Mouse (Mus musculus): Measurements from ENCODE around the gene Spryd3. TPM values are rescaled to one million over a fixed set of nuclear protein-coding genes. Genes with fewer than 3 reads are reported as not detected.

Spryd3 gene
- polyA plus RNA-seq, 1 experiment from 2014 or later: 15.7 TPM

- no peak for ATAC-seq (ENCODE audit: insufficient number of reproducible peaks, insufficient read depth, low FRiP score, low TSS enrichment)
- Histone ChIP-seq H3K4me3 (no peak overlapping the region), H3K36me3 (peaks cover 77% of the 10 kb centered on the region), H3K27me3 (peaks cover 5% of the 10 kb centered on the region; the same call in 1 of the 2 replicates), H3K9ac (no peak overlapping the region), H3K9me3 (no peaks in the 10 kb centered on the region), H3K4me1 (peaks cover 16% of the 10 kb centered on the region), H3K27ac (no peak overlapping the region), H3K4me2 (replicated peaks) (no peak overlapping the region)
- 84% methylated on average over 29 of the region's 29 CpGs for WGBS
Observed at GRCm38 (mm10) chr15:102110701-102111494, 25.1 kb downstream of the Spryd3 start.

- Histone ChIP-seq H3K9me3 (no peaks in the 10 kb centered on the region), H3K27ac (no peak overlapping the region), H3K9ac (no peak overlapping the region), H3K4me3 (no peak overlapping the region), H3K4me2 (replicated peaks) (no peak overlapping the region), H3K4me1 (peaks cover 22% of the 10 kb centered on the region), H3K27me3 (peaks cover 12% of the 10 kb centered on the region; the same call in 1 of the 2 replicates), H3K36me3 (peaks cover 74% of the 10 kb centered on the region)
- 95% methylated on average over 7 of the region's 7 CpGs for WGBS
- no peak for ATAC-seq (ENCODE audit: insufficient number of reproducible peaks, insufficient read depth, low FRiP score, low TSS enrichment)
Observed at GRCm38 (mm10) chr15:102110271-102110670, 25.8 kb downstream of the Spryd3 start.

- Histone ChIP-seq H3K4me2 (replicated peaks) (no peak overlapping the region), H3K4me3 (no peak overlapping the region), H3K27me3 (peaks cover 15% of the 10 kb centered on the region; the same call in 1 of the 2 replicates), H3K4me1 (peaks cover 34% of the 10 kb centered on the region), H3K36me3 (peaks cover 65% of the 10 kb centered on the region), H3K9me3 (no peaks in the 10 kb centered on the region), H3K9ac (no peak overlapping the region), H3K27ac (no peak overlapping the region)
- 54% methylated on average over 18 of the region's 18 CpGs for WGBS
- ATAC-seq (ENCODE audit: insufficient number of reproducible peaks, insufficient read depth, low FRiP score, low TSS enrichment): no peak
Observed at GRCm38 (mm10) chr15:102108651-102109525, 27.1 kb downstream of the Spryd3 start.

- no peak for ATAC-seq (ENCODE audit: insufficient number of reproducible peaks, insufficient read depth, low FRiP score, low TSS enrichment)
- Histone ChIP-seq H3K9ac (no peak overlapping the region), H3K9me3 (no peaks in the 10 kb centered on the region), H3K4me2 (replicated peaks) (no peak overlapping the region), H3K27me3 (peaks cover 15% of the 10 kb centered on the region; the same call in 1 of the 2 replicates), H3K36me3 (peaks cover 57% of the 10 kb centered on the region), H3K4me3 (no peak overlapping the region), H3K4me1 (peaks cover 44% of the 10 kb centered on the region), H3K27ac (no peak overlapping the region)
- 43% methylated on average over 13 of the region's 13 CpGs for WGBS
Observed at GRCm38 (mm10) chr15:102107689-102108573, 28.1 kb downstream of the Spryd3 start.

GRCm38 (mm10) chr15:102106754-102107456 is 29.1 kb downstream of the Spryd3 start:
- Histone ChIP-seq H3K9ac (no peak overlapping the region; the same call in 1 of the 2 replicates), H3K27me3 (peaks cover 15% of the 10 kb centered on the region; the same call in 1 of the 2 replicates), H3K4me2 (replicated peaks) (peak overlapping the region; percentile 48), H3K27ac (no peak overlapping the region), H3K9me3 (no peaks in the 10 kb centered on the region), H3K36me3 (peaks cover 46% of the 10 kb centered on the region), H3K4me3 (peak overlapping the region; percentile 13), H3K4me1 (peaks cover 54% of the 10 kb centered on the region)
- WGBS: 13% methylated on average over 37 of the region's 38 CpGs
- ATAC-seq (ENCODE audit: insufficient number of reproducible peaks, insufficient read depth, low FRiP score, low TSS enrichment): no peak

GRCm38 (mm10) chr15:102105764-102106730 is 30.0 kb downstream of the Spryd3 start:
- WGBS: 28% methylated on average over 18 of the region's 18 CpGs
- Histone ChIP-seq H3K27ac (peak overlapping the region; percentile 51), H3K27me3 (peaks cover 15% of the 10 kb centered on the region; the same call in 1 of the 2 replicates), H3K4me1 (peaks cover 62% of the 10 kb centered on the region), H3K9me3 (no peaks in the 10 kb centered on the region), H3K36me3 (peaks cover 38% of the 10 kb centered on the region), H3K9ac (no peak overlapping the region; the same call in 1 of the 2 replicates), H3K4me3 (no peak overlapping the region), H3K4me2 (replicated peaks) (peak overlapping the region; percentile 48)
- no peak for ATAC-seq (ENCODE audit: insufficient number of reproducible peaks, insufficient read depth, low FRiP score, low TSS enrichment)

- Histone ChIP-seq H3K36me3 (peaks cover 31% of the 10 kb centered on the region), H3K9ac (no peak overlapping the region), H3K4me2 (replicated peaks) (peak overlapping the region; percentile 24; the same call in 1 of the 2 replicates), H3K27ac (peak overlapping the region; percentile 51), H3K9me3 (no peaks in the 10 kb centered on the region), H3K4me1 (peaks cover 67% of the 10 kb centered on the region), H3K27me3 (peaks cover 15% of the 10 kb centered on the region; the same call in 1 of the 2 replicates), H3K4me3 (no peak overlapping the region)
- WGBS: 60% methylated on average over 5 of the region's 5 CpGs
- no peak for ATAC-seq (ENCODE audit: insufficient number of reproducible peaks, insufficient read depth, low FRiP score, low TSS enrichment)
Observed at GRCm38 (mm10) chr15:102105360-102105759, 30.7 kb downstream of the Spryd3 start.

- peak overlapping the region; percentile 41 for H3K4me3 ChIP-seq
- peaks cover 15% of the 10 kb centered on the region; the same call in 1 of the 2 replicates for H3K27me3 ChIP-seq
- peaks cover 18% of the 10 kb centered on the region; the same call in 1 of the 2 replicates for H3K36me3 ChIP-seq
- peak overlapping the region; percentile 81 for H3K4me2 ChIP-seq (replicated peaks)
- H3K27ac ChIP-seq: peak overlapping the region; percentile 96
- 12% methylated on average over 12 of the region's 12 CpGs for WGBS
- H3K9ac ChIP-seq: peak overlapping the region; percentile 61; the same call in 1 of the 2 replicates
- ATAC-seq (ENCODE audit: insufficient number of reproducible peaks, insufficient read depth, low FRiP score, low TSS enrichment): no peak
- no peaks in the 10 kb centered on the region for H3K9me3 ChIP-seq
- H3K4me1 ChIP-seq: peaks cover 74% of the 10 kb centered on the region
Observed at GRCm38 (mm10) chr15:102103947-102104555, 32.0 kb downstream of the Spryd3 start.

- Histone ChIP-seq H3K27me3 (peaks cover 15% of the 10 kb centered on the region; the same call in 1 of the 2 replicates), H3K36me3 (peaks cover 14% of the 10 kb centered on the region; the same call in 1 of the 2 replicates), H3K4me1 (peaks cover 80% of the 10 kb centered on the region), H3K4me2 (replicated peaks) (peak overlapping the region; percentile 81), H3K9me3 (no peaks in the 10 kb centered on the region), H3K4me3 (peak overlapping the region; percentile 41), H3K27ac (peak overlapping the region; percentile 96), H3K9ac (peak overlapping the region; percentile 61)
- ATAC-seq (ENCODE audit: insufficient number of reproducible peaks, insufficient read depth, low FRiP score, low TSS enrichment): no peak
- 7% methylated on average over 14 of the region's 14 CpGs for WGBS
Observed at GRCm38 (mm10) chr15:102103371-102103946, 32.6 kb downstream of the Spryd3 start.

All from embryonic facial prominence, embryonic 12.5 days (tissue).